16 mouse cellular contexts compared by ENCODE assay signal in the genomic region with DNA sequence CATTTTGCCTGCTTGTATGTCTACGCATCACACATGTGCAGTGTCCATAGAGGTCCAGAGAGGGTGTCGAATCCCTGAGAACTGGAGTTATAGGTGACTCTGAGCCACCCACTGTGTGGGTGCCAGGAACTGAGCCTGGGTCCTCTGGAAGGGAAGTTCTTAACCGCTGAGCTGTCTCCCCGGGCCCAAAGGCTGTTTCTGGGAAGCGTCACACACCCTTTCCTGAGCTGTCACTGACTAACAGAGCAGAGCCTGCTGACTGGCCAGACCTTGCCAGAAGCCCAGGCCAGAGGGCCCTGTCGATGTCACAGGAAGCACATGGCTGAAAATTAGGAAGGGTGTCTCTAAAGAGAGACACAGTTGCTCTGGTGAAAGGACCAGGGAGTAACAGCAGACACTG. TPM values are rescaled to one million over a fixed set of nuclear protein-coding genes. Genes with fewer than 3 reads are reported as not detected.
A peak's percentile ranks its signal among the peaks of the same experiment; 100 is the strongest.
DNase-seq lines count a peak whose midpoint lies in the region; ATAC-seq and TF ChIP-seq lines count a peak whose summit lies in the region.
"Had no signal": no experiment of that assay in that cellular context is flagged by ENCODE, and none has a peak within 500 bp of the region (broad histone marks: within the 10 kb centered on the region; RNA-seq: fewer than 3 reads in every experiment).

No protein-coding gene starts in this region.

- TF ChIP-seq CTCF in cerebellum, adult 2 months (IDR thresholded peaks at IDR 0.05; ENCODE audit: borderline replicate concordance, insufficient read depth, low read depth, low read length): no peak

- H3K9me3 ChIP-seq in midbrain, embryonic 11.5 days (ENCODE audit: control insufficient read depth, low read length): no peaks in the 10 kb centered on the region
- no peaks in the 10 kb centered on the region for H3K9me3 ChIP-seq in midbrain, embryonic 15.5 days
- H3K9me3 ChIP-seq: embryonic facial prominence, embryonic 10.5 days; hindbrain, embryonic 10.5 days had no signal

- peak; percentile 70 to 72 for DNase-seq in heart, adult 9 months (ENCODE audit: low spot score in 2 of 2)
- no peak for DNase-seq in heart, adult 8-10 months (ENCODE audit: low spot score)
- DNase-seq in midbrain, embryonic 11.5 days (ENCODE audit: low spot score, missing footprints): peak; percentile 75
- DNase-seq in heart, postnatal 4 days: peak; percentile 40
- no peak for DNase-seq in natural killer cell, adult 2 months (ENCODE audit: low spot score in 2 of 2)
- no peak for DNase-seq in cerebellum, adult 2 months
- DNase-seq: cerebellum, adult 11-12 months; layer of hippocampus, adult 9-11 months; right cerebral cortex, postnatal 14 days had no signal

- ATAC-seq in midbrain, embryonic 11.5 days (ENCODE audit: low FRiP score): no peak
- ATAC-seq in midbrain, embryonic 15.5 days (replicated peaks): no peak
- 0 out of 2 replicates have a peak, but pooled peaks have one; percentile 4 for ATAC-seq in monocyte, adult 5-6 weeks (replicated peaks; ENCODE audit: insufficient number of reproducible peaks, low FRiP score, low TSS enrichment, poor library complexity, severe bottlenecking)
- ATAC-seq: intestine, embryonic 16.5 days had no signal

- H3K4me1 ChIP-seq in midbrain, embryonic 11.5 days (ENCODE audit: control insufficient read depth, insufficient read depth, low read length): peaks cover 6% of the 10 kb centered on the region
- H3K4me1 ChIP-seq in midbrain, embryonic 15.5 days: peaks cover 16% of the 10 kb centered on the region
- H3K4me1 ChIP-seq in cerebellum, adult 2 months (ENCODE audit: control insufficient read depth, insufficient read depth, low read length): no peaks in the 10 kb centered on the region; the same call in 1 of the 2 replicates

- H3K36me3 ChIP-seq in midbrain, embryonic 11.5 days (ENCODE audit: control insufficient read depth, insufficient read depth, low read length): no peaks in the 10 kb centered on the region
- H3K36me3 ChIP-seq in midbrain, embryonic 15.5 days (replicated peaks): no peaks in the 10 kb centered on the region
- H3K36me3 ChIP-seq: embryonic facial prominence, embryonic 10.5 days; hindbrain, embryonic 10.5 days had no signal

- no peak overlapping the region for H3K4me3 ChIP-seq in midbrain, embryonic 11.5 days (ENCODE audit: low read depth, low read length)
- no peak overlapping the region for H3K4me3 ChIP-seq in midbrain, embryonic 15.5 days
- no peak overlapping the region for H3K4me3 ChIP-seq in cerebellum, adult 2 months (replicated peaks; ENCODE audit: insufficient read depth, low read depth, low read length)
- H3K4me3 ChIP-seq: embryonic facial prominence, embryonic 10.5 days; hindbrain, embryonic 10.5 days; myocyte had no signal

- peaks cover 14% of the 10 kb centered on the region for H3K27me3 ChIP-seq in midbrain, embryonic 11.5 days (ENCODE audit: control insufficient read depth, insufficient read depth, low read length)
- no peaks in the 10 kb centered on the region for H3K27me3 ChIP-seq in midbrain, embryonic 15.5 days (replicated peaks)
- no peaks in the 10 kb centered on the region for H3K27me3 ChIP-seq in cerebellum, adult 2 months (ENCODE audit: control insufficient read depth, insufficient read depth, low read length)

- no peak for TF ChIP-seq POLR2A in cerebellum, adult 2 months (IDR thresholded peaks at IDR 0.05; ENCODE audit: borderline replicate concordance, insufficient read depth, low read length)

- H3K4me2 ChIP-seq in midbrain, embryonic 11.5 days: no peak overlapping the region
- no peak overlapping the region for H3K4me2 ChIP-seq in midbrain, embryonic 15.5 days
- H3K4me2 ChIP-seq: liver, embryonic 11.5 days had no signal

- no peak overlapping the region for H3K9ac ChIP-seq in midbrain, embryonic 11.5 days (ENCODE audit: low read length)
- H3K9ac ChIP-seq in midbrain, embryonic 15.5 days: no peak overlapping the region

- 83% methylated on average over 6 of the region's 6 CpGs for WGBS in midbrain, embryonic 11.5 days
- 81% methylated on average over 6 of the region's 6 CpGs for WGBS in midbrain, embryonic 15.5 days
- 79% methylated on average over 6 of the region's 6 CpGs for WGBS in cerebellum, adult 2 months

- H3K27ac ChIP-seq in midbrain, embryonic 11.5 days (ENCODE audit: low read depth, low read length): no peak overlapping the region
- H3K27ac ChIP-seq in midbrain, embryonic 15.5 days: no peak overlapping the region
- H3K27ac ChIP-seq in cerebellum, adult 2 months (ENCODE audit: insufficient read depth, low read length): no peak overlapping the region
- H3K27ac ChIP-seq: embryonic facial prominence, embryonic 10.5 days; hindbrain, embryonic 10.5 days had no signal

RNA-seq across cellular contexts. Expression of a gene that starts 3.5 kb away (rescaled TPM):
- total RNA-seq in heart, adult 8-10 months (2022): 10 to 100 TPM in 3 of 4 experiments, 1 to 10 TPM in 1; 8.9 to 12.8 (median 11.6) TPM
- 15.0 and 19.8 TPM in 2 replicates for polyA plus RNA-seq in midbrain, embryonic 11.5 days (2014; fragmentation: Nextera tagmentation; extraction: Ambion mirVana)
- 28.3 and 31.8 TPM in 2 replicates for polyA plus RNA-seq in midbrain, embryonic 15.5 days (2015; fragmentation: Nextera tagmentation; extraction: Ambion mirVana)
- 10 to 100 TPM; 30.3 to 33.9 TPM for total RNA-seq in heart, postnatal 4 days (2021)
- 107 to 198 TPM (median 140 TPM) in 3 replicates for total RNA-seq in monocyte, adult 5-6 weeks (2017)
- polyA plus RNA-seq in cerebellum, adult 2 months (2012; rRNA removed): 53.5 and 59.4 TPM in 2 replicates

Comparison
In these comparisons a context has a peak if more than half of its experiments do, and no peak if none do; other contexts are left out.
1. DNase-seq: peak in heart, adult 9 months (2 of 2), midbrain, embryonic 11.5 days (single experiment) and heart, postnatal 4 days (single experiment); none in heart, adult 8-10 months (single experiment), natural killer cell, adult 2 months (0 of 2) and cerebellum, adult 2 months (0 of 2).